Mouse (Mus musculus): ENCODE measurements around the gene Zfp646. TPM values are rescaled to one million over a fixed set of nuclear protein-coding genes. Genes with fewer than 3 reads are reported as not detected.
A peak's percentile ranks its signal among the peaks of the same experiment; 100 is the strongest.

Zfp646 gene
- polyA plus RNA-seq, 1 experiment from 2014 or later = 9.3 TPM

- H3K9ac ChIP-seq = peak within 1 kb of the TSS; percentile 66
- 9% methylated on average over 38 of the region's 38 CpGs for WGBS
- no peaks in the 10 kb centered on the region for H3K9me3 ChIP-seq
- no peaks in the 10 kb centered on the region for H3K27me3 ChIP-seq
- ATAC-seq (ENCODE audit: low FRiP score, low read depth) = peak; percentile 93
- H3K27ac ChIP-seq (replicated peaks) = peak within 1 kb of the TSS; percentile 84
- H3K4me2 ChIP-seq = peak within 1 kb of the TSS; percentile 72
- peak within 1 kb of the TSS; percentile 51 for H3K4me3 ChIP-seq
- H3K4me1 ChIP-seq (replicated peaks) = peaks cover 14% of the 10 kb centered on the region
- peaks cover 20% of the 10 kb centered on the region for H3K36me3 ChIP-seq
Observed at GRCm38 (mm10) chr7:127903971-127904796, 28.2 kb downstream of the Zfp646 start, which contains the start of gene Bckdk. TSS of gene Bckdk (plus strand) at chr7:127904082.

GRCm38 (mm10) chr7:127907939-127908338 is 31.9 kb downstream of the Zfp646 start:
- 93% methylated on average over 12 of the region's 12 CpGs for WGBS
- H3K27me3 ChIP-seq = no peaks in the 10 kb centered on the region
- ATAC-seq (ENCODE audit: low FRiP score, low read depth) = no peak
- no peak overlapping the region for H3K27ac ChIP-seq (replicated peaks)
- H3K9ac ChIP-seq = no peak overlapping the region
- H3K4me2 ChIP-seq = no peak overlapping the region
- H3K4me3 ChIP-seq = no peak overlapping the region
- H3K9me3 ChIP-seq = no peaks in the 10 kb centered on the region
- H3K4me1 ChIP-seq (replicated peaks) = peaks cover 23% of the 10 kb centered on the region
- peaks cover 25% of the 10 kb centered on the region for H3K36me3 ChIP-seq

- no peak overlapping the region for H3K27ac ChIP-seq (replicated peaks)
- no peak overlapping the region for H3K9ac ChIP-seq
- H3K36me3 ChIP-seq = peaks cover 25% of the 10 kb centered on the region
- peaks cover 29% of the 10 kb centered on the region for H3K4me1 ChIP-seq (replicated peaks)
- no peak overlapping the region for H3K4me2 ChIP-seq
- no peaks in the 10 kb centered on the region for H3K27me3 ChIP-seq
- H3K4me3 ChIP-seq = no peak overlapping the region
- H3K9me3 ChIP-seq = no peaks in the 10 kb centered on the region
- WGBS = 89% methylated on average over 4 of the region's 4 CpGs
- no peak for ATAC-seq (ENCODE audit: low FRiP score, low read depth)
Observed at GRCm38 (mm10) chr7:127908656-127909055, 32.6 kb downstream of the Zfp646 start.

- peak; percentile 96 for ATAC-seq (ENCODE audit: low FRiP score, low read depth)
- H3K36me3 ChIP-seq = peaks cover 32% of the 10 kb centered on the region
- WGBS = 1% methylated on average over 40 of the region's 40 CpGs
- no peaks in the 10 kb centered on the region for H3K27me3 ChIP-seq
- H3K4me3 ChIP-seq = peak within 1 kb of the TSS; percentile 61
- H3K4me1 ChIP-seq (replicated peaks) = peaks cover 15% of the 10 kb centered on the region
- peak within 1 kb of the TSS; percentile 83 for H3K27ac ChIP-seq (replicated peaks)
- H3K4me2 ChIP-seq = peak within 1 kb of the TSS; percentile 70
- peak within 1 kb of the TSS; percentile 67 for H3K9ac ChIP-seq
- H3K9me3 ChIP-seq = no peaks in the 10 kb centered on the region
Observed at GRCm38 (mm10) chr7:127912190-127912871, 36.3 kb downstream of the Zfp646 start, which contains the start of gene Kat8. TSS of gene Kat8 (plus strand) at chr7:127912516.

GRCm38 (mm10) chr7:127912938-127913337 is 36.9 kb downstream of the Zfp646 start:
- peaks cover 15% of the 10 kb centered on the region for H3K4me1 ChIP-seq (replicated peaks)
- H3K27ac ChIP-seq (replicated peaks) = no peak overlapping the region; the same call in 1 of the 2 replicates
- H3K9me3 ChIP-seq = no peaks in the 10 kb centered on the region
- 30% methylated on average over 4 of the region's 4 CpGs for WGBS
- H3K9ac ChIP-seq = peak overlapping the region; percentile 67
- ATAC-seq (ENCODE audit: low FRiP score, low read depth) = no peak
- peaks cover 34% of the 10 kb centered on the region for H3K36me3 ChIP-seq
- H3K4me2 ChIP-seq = peak overlapping the region; percentile 70
- H3K27me3 ChIP-seq = no peaks in the 10 kb centered on the region
- H3K4me3 ChIP-seq = peak overlapping the region; percentile 61

GRCm38 (mm10) chr7:127915293-127915692 is 39.3 kb downstream of the Zfp646 start:
- H3K4me2 ChIP-seq = no peak overlapping the region
- 96% methylated on average over 12 of the region's 12 CpGs for WGBS
- no peak overlapping the region for H3K9ac ChIP-seq
- H3K4me3 ChIP-seq = no peak overlapping the region
- H3K27ac ChIP-seq (replicated peaks) = no peak overlapping the region
- no peak for ATAC-seq (ENCODE audit: low FRiP score, low read depth)
- H3K9me3 ChIP-seq = no peaks in the 10 kb centered on the region
- peaks cover 27% of the 10 kb centered on the region for H3K36me3 ChIP-seq
- no peaks in the 10 kb centered on the region for H3K27me3 ChIP-seq
- peaks cover 15% of the 10 kb centered on the region for H3K4me1 ChIP-seq (replicated peaks)

GRCm38 (mm10) chr7:127918203-127918602 is 42.2 kb downstream of the Zfp646 start:
- Histone ChIP-seq H3K27ac (replicated peaks) (no peak overlapping the region), H3K27me3 (no peaks in the 10 kb centered on the region), H3K4me3 (no peak overlapping the region), H3K9me3 (no peaks in the 10 kb centered on the region), H3K4me1 (replicated peaks) (peaks cover 4% of the 10 kb centered on the region), H3K36me3 (peaks cover 38% of the 10 kb centered on the region), H3K9ac (no peak overlapping the region), H3K4me2 (no peak overlapping the region)
- no peak for ATAC-seq (ENCODE audit: low FRiP score, low read depth)
- 61% methylated on average over 3 of the region's 3 CpGs for WGBS

GRCm38 (mm10) chr7:127919290-127919689 is 43.3 kb downstream of the Zfp646 start:
- Histone ChIP-seq H3K9ac (no peak overlapping the region), H3K4me3 (no peak overlapping the region), H3K27ac (replicated peaks) (no peak overlapping the region), H3K4me1 (replicated peaks) (no peaks in the 10 kb centered on the region), H3K36me3 (peaks cover 38% of the 10 kb centered on the region), H3K9me3 (no peaks in the 10 kb centered on the region), H3K4me2 (no peak overlapping the region), H3K27me3 (no peaks in the 10 kb centered on the region)
- WGBS = 72% methylated on average over 7 of the region's 7 CpGs
- no peak for ATAC-seq (ENCODE audit: low FRiP score, low read depth)

GRCm38 (mm10) chr7:127921516-127921915 is 45.5 kb downstream of the Zfp646 start:
- WGBS = 64% methylated on average over 8 of the region's 8 CpGs
- H3K36me3 ChIP-seq = peaks cover 39% of the 10 kb centered on the region
- H3K9me3 ChIP-seq = no peaks in the 10 kb centered on the region
- no peak overlapping the region for H3K4me3 ChIP-seq
- H3K27ac ChIP-seq (replicated peaks) = no peak overlapping the region
- H3K9ac ChIP-seq = no peak overlapping the region
- no peak for ATAC-seq (ENCODE audit: low FRiP score, low read depth)
- H3K4me2 ChIP-seq = no peak overlapping the region
- H3K4me1 ChIP-seq (replicated peaks) = no peaks in the 10 kb centered on the region
- no peaks in the 10 kb centered on the region for H3K27me3 ChIP-seq

GRCm38 (mm10) chr7:127922451-127923275 is 46.6 kb downstream of the Zfp646 start:
- WGBS = 83% methylated on average over 6 of the region's 6 CpGs
- H3K36me3 ChIP-seq = peaks cover 31% of the 10 kb centered on the region

GRCm38 (mm10) chr7:127923714-127924113 is 47.7 kb downstream of the Zfp646 start:
- H3K4me3 ChIP-seq = no peak overlapping the region
- no peaks in the 10 kb centered on the region for H3K4me1 ChIP-seq (replicated peaks)
- ATAC-seq (ENCODE audit: low FRiP score, low read depth) = no peak
- peaks cover 24% of the 10 kb centered on the region for H3K36me3 ChIP-seq
- no peak overlapping the region for H3K9ac ChIP-seq
- H3K27ac ChIP-seq (replicated peaks) = no peak overlapping the region
- H3K4me2 ChIP-seq = no peak overlapping the region
- H3K27me3 ChIP-seq = peaks cover 5% of the 10 kb centered on the region
- WGBS = 93% methylated on average over 5 of the region's 5 CpGs
- no peaks in the 10 kb centered on the region for H3K9me3 ChIP-seq

More at GRCm38 (mm10) chr7:127922451-127923275, 46.6 kb downstream of the Zfp646 start:
- Histone ChIP-seq H3K9ac (no peak overlapping the region), H3K27me3 (no peaks in the 10 kb centered on the region), H3K9me3 (no peaks in the 10 kb centered on the region), H3K4me3 (no peak overlapping the region), H3K4me2 (no peak overlapping the region), H3K27ac (replicated peaks) (no peak overlapping the region), H3K4me1 (replicated peaks) (no peaks in the 10 kb centered on the region)
- no peak for ATAC-seq (ENCODE audit: low FRiP score, low read depth)
